Comparison of ENCODE assay signal across 8 mouse cellular contexts in the genomic region with DNA sequence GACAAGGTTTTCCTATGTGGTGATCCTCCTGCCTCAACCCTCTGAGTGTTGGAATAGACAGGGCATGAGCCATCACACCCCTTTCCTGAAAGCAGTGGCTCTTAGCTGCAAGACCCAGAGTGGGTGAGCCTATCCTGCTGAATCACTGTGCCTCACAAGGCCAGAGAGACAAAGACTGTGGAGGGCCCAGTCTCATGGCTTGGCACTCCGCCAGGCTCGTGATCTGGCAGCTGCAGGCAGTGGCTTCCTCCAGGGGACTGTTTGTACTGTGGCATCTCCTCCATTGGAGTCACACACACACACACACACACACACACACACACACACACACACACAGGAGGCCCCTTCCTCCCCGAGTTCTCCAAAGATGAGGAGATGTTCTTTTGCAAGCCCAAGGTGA. TPM values are rescaled to one million over a fixed set of nuclear protein-coding genes. Genes with fewer than 3 reads are reported as not detected.
DNase-seq lines count a peak whose midpoint lies in the region; ATAC-seq and TF ChIP-seq lines count a peak whose summit lies in the region.

No protein-coding gene starts in this region.

- H3K36me3 ChIP-seq in hindbrain, postnatal 0 days (ENCODE audit: insufficient read depth, low read length), result no peaks in the 10 kb centered on the region
- H3K36me3 ChIP-seq in midbrain, embryonic 13.5 days, result no peaks in the 10 kb centered on the region
- no peaks in the 10 kb centered on the region for H3K36me3 ChIP-seq in spleen, adult 2 months (ENCODE audit: control insufficient read depth, insufficient read depth, low read length)

- H3K4me1 ChIP-seq in hindbrain, postnatal 0 days (ENCODE audit: insufficient read depth, low read length), result no peaks in the 10 kb centered on the region; the same call in 1 of the 2 replicates
- H3K4me1 ChIP-seq in midbrain, embryonic 13.5 days (replicated peaks), result peaks cover 13% of the 10 kb centered on the region
- peaks cover 35% of the 10 kb centered on the region; the same call in 1 of the 2 replicates for H3K4me1 ChIP-seq in spleen, adult 2 months (ENCODE audit: control insufficient read depth, insufficient read depth, insufficient read length)

- H3K27me3 ChIP-seq in hindbrain, postnatal 0 days (ENCODE audit: insufficient read depth, low read length), result no peaks in the 10 kb centered on the region
- H3K27me3 ChIP-seq in midbrain, embryonic 13.5 days, result no peaks in the 10 kb centered on the region
- H3K27me3 ChIP-seq in spleen, adult 2 months (ENCODE audit: control insufficient read depth, insufficient read depth, low read length), result no peaks in the 10 kb centered on the region

- no peak overlapping the region for H3K4me2 ChIP-seq in hindbrain, postnatal 0 days (ENCODE audit: low read depth, low read length)
- H3K4me2 ChIP-seq in midbrain, embryonic 13.5 days (replicated peaks), result no peak overlapping the region

- intact Hi-C loops in gastrocnemius, postnatal 14 days (cut with DNase I; ENCODE audit: low total_unique reads), result no loop called here
- intact Hi-C loops in left cerebral cortex, postnatal 14 days (cut with DNase I), result no loop called here

- no peak for TF ChIP-seq POLR2A in spleen, adult 2 months (IDR thresholded peaks at IDR 0.05; ENCODE audit: low read depth, low read length)

- no peak overlapping the region for H3K9ac ChIP-seq in hindbrain, postnatal 0 days (replicated peaks; ENCODE audit: low read length)
- H3K9ac ChIP-seq in midbrain, embryonic 13.5 days (replicated peaks), result no peak overlapping the region; the same call in 1 of the 2 replicates

- ATAC-seq in hindbrain, postnatal 0 days, result peak; percentile 93
- peak; percentile 93 for ATAC-seq in midbrain, embryonic 13.5 days
- no peak for ATAC-seq in inflammation-experienced regulatory T-cells, adult 6 months

- no peak overlapping the region for H3K4me3 ChIP-seq in hindbrain, postnatal 0 days (ENCODE audit: low read length)
- H3K4me3 ChIP-seq in midbrain, embryonic 13.5 days (replicated peaks), result no peak overlapping the region
- no peak overlapping the region for H3K4me3 ChIP-seq in spleen, adult 2 months (ENCODE audit: extremely low read depth, insufficient read depth, insufficient read length)

- 14% methylated on average over 3 of the region's 3 CpGs for WGBS in hindbrain, postnatal 0 days
- 41% methylated on average over 3 of the region's 3 CpGs for WGBS in midbrain, embryonic 13.5 days
- 10% methylated on average over 3 of the region's 3 CpGs for WGBS in spleen, adult 2 months

- no peak for TF ChIP-seq CTCF in hindbrain, postnatal 0 days (IDR thresholded peaks at IDR 0.05; ENCODE audit: low read depth)
- TF ChIP-seq CTCF in spleen, adult 2 months (IDR thresholded peaks at IDR 0.05; ENCODE audit: extremely low read depth, insufficient read depth, insufficient read length, insufficient replicate concordance), result no peak

- peak overlapping the region; percentile 56; the same call in 1 of the 2 replicates for H3K27ac ChIP-seq in hindbrain, postnatal 0 days
- H3K27ac ChIP-seq in midbrain, embryonic 13.5 days, result peak overlapping the region; percentile 64
- H3K27ac ChIP-seq in spleen, adult 2 months (ENCODE audit: insufficient read depth, low read length), result peak overlapping the region; percentile 30

- H3K9me3 ChIP-seq in hindbrain, postnatal 0 days (ENCODE audit: low read length), result no peaks in the 10 kb centered on the region
- no peaks in the 10 kb centered on the region for H3K9me3 ChIP-seq in midbrain, embryonic 13.5 days

- peak; percentile 86 for DNase-seq in Muller cell, postnatal 12 days (ENCODE audit: inconsistent ontology term)
- DNase-seq in brain, embryonic 18.5 days (ENCODE audit: low read depth, low spot score), result peak; percentile 57
- DNase-seq in gastrocnemius, postnatal 14 days, result peak; percentile 86
- DNase-seq in hindbrain, postnatal 0 days (ENCODE audit: low spot score), result peak; percentile 90
- DNase-seq in left cerebral cortex, postnatal 14 days (ENCODE audit: low spot score in 2 of 2), result peak; percentile 86 to 95
- peak in 1 of 2 experiments; percentile 79 for DNase-seq in spleen, adult 2 months (ENCODE audit: low read depth in 1 of 2, low spot score in 2 of 2)

RNA-seq across cellular contexts. Expression of a gene that starts 15.0 kb away (rescaled TPM):
- 100 to 1,000 TPM; 419 to 467 TPM for total RNA-seq in gastrocnemius, postnatal 14 days (2021)
- total RNA-seq in hindbrain, postnatal 0 days (2014; rRNA removed), result 768 and 845 TPM in 2 replicates
- 277 and 281 TPM in 2 replicates for polyA plus RNA-seq in hindbrain, postnatal 0 days (2015; fragmentation: Nextera tagmentation; extraction: Ambion mirVana)
- 1,000 to 10,000 TPM; 1,462 to 1,465 TPM for total RNA-seq in left cerebral cortex, postnatal 14 days (2021)
- 126 and 154 TPM in 2 replicates for polyA plus RNA-seq in midbrain, embryonic 13.5 days (2015; fragmentation: Nextera tagmentation; extraction: Ambion mirVana)
- 1,338 and 1,442 TPM in 2 replicates for polyA plus RNA-seq in spleen, adult 2 months (2012; rRNA removed)
- 100 to 1,000 TPM in 2 of 3 experiments, 10 to 100 TPM in 1; 79.4 to 218 (median 211) TPM for polyA plus RNA-seq in inflammation-experienced regulatory T-cells, adult 6 months (2017; shearing (Covaris generic))

RNA-seq across cellular contexts. Expression of a gene that starts 43.3 kb away (rescaled TPM):
- total RNA-seq in gastrocnemius, postnatal 14 days (2021), result 1 to 10 TPM; 1.1 to 1.4 TPM
- 7.2 and 10.0 TPM in 2 replicates for total RNA-seq in hindbrain, postnatal 0 days (2014; rRNA removed)
- polyA plus RNA-seq in hindbrain, postnatal 0 days (2015; fragmentation: Nextera tagmentation; extraction: Ambion mirVana), result 0.89 and 0.96 TPM in 2 replicates
- 1 to 10 TPM; 2.2 to 2.6 TPM for total RNA-seq in left cerebral cortex, postnatal 14 days (2021)
- 1.3 and 1.7 TPM in 2 replicates for polyA plus RNA-seq in midbrain, embryonic 13.5 days (2015; fragmentation: Nextera tagmentation; extraction: Ambion mirVana)
- 89.3 and 105 TPM in 2 replicates for polyA plus RNA-seq in spleen, adult 2 months (2012; rRNA removed)
- polyA plus RNA-seq in inflammation-experienced regulatory T-cells, adult 6 months (2017; shearing (Covaris generic)), result under 1 TPM in 2 of 3 experiments, not detected in 1; 0.36 to 0.40 TPM

Comparison
In these comparisons a context has a peak if more than half of its experiments do, and no peak if none do; other contexts are left out.
1. RNA of a gene that starts 43.3 kb away (polyA plus RNA-seq): 89.3 to 105 TPM in spleen, adult 2 months; 1.3 to 1.7 TPM in midbrain, embryonic 13.5 days, 0.89 to 0.96 TPM in hindbrain, postnatal 0 days and 0.36 to 0.40 TPM in inflammation-experienced regulatory T-cells, adult 6 months; every median in the first group is over 10 times any median in the second.
2. Peak in every context shown above with its lines, with median percentiles within 50 percentile points of each other: H3K27ac ChIP-seq.